Mouse (Mus musculus): ENCODE data around the gene Nlgn1. TPM values are rescaled to one million over a fixed set of nuclear protein-coding genes. Genes with fewer than 3 reads are reported as not detected.

Nlgn1 gene
- polyA plus RNA-seq (2014; fragmentation: Illumina TruSeq; extraction: RNeasy Lipid Tissue Mini Kit (QIAGEN cat#74804); ENCODE audit: insufficient read depth, low read depth, low replicate concordance): not detected

DNA sequence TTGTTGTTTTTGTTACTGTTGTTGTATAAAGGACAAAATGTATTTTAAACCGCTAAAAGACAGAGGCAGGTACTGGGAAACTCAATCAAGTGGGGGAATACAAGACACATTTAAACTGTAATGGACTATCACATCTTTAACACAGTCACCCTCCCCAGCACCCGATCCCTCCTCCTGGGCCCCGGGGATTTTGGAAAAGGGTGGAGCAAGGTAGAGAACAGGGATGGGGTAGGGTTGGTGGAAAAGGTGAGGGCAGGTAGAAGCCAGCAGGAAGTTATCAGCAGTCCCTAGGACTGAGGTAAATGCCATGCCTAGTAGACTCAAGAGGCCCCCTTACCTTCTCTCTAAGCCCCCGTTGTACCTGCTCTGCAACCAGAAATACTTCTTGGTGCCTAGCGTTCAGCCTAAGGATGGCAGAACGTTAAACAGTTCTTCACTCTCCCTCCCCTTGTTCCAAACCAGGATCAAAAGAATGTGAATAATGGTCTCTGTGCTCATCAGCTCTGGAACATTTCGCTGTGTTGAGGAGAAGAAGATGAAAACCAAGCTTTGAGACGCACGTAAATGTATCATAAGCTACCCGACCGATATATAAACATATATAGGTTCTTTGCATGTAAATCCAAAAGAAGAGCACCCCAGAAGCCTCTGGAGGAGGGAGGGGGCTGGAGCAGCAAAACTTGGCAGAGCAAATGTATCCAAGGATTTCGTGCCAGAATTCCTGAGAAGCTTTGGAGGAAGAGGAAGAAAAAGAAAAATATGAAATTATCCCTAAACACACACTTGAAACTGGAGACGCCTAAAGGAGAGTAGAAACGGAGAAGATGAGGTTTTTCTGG lies at the start of gene Nlgn1:
Gene Nlgn1 (minus strand): TSS at position 61 of the 839 bp plus-strand sequence.

Data from lung, adult 10 weeks (tissue).